Comparison of ENCODE assay signal across 21 mouse cellular contexts in genomic region chr10:18863332-18863731, GRCm38 (mm10). TPM values are rescaled to one million over a fixed set of nuclear protein-coding genes. Genes with fewer than 3 reads are reported as not detected.
DNase-seq lines count a peak whose midpoint lies in the region; ATAC-seq and TF ChIP-seq lines count a peak whose summit lies in the region.
"Had no signal": no experiment of that assay in that cellular context is flagged by ENCODE, and none has a peak within 500 bp of the region (broad histone marks: within the 10 kb centered on the region; RNA-seq: fewer than 3 reads in every experiment).

No protein-coding gene starts in this region.

- H3K4me2 ChIP-seq in stomach, postnatal 0 days (replicated peaks; ENCODE audit: low read depth): no peak overlapping the region
- H3K4me2 ChIP-seq: forebrain, embryonic 13.5 days; hindbrain, embryonic 14.5 days; kidney, embryonic 15.5 days; neural tube, embryonic 13.5 days had no signal

- 30% methylated on average over 4 of the region's 4 CpGs for WGBS in heart, embryonic 10.5 days
- 48% methylated on average over 4 of the region's 4 CpGs for WGBS in stomach, postnatal 0 days
- WGBS in forebrain, embryonic 10.5 days: 84% methylated on average over 4 of the region's 4 CpGs

- H3K9ac ChIP-seq in stomach, postnatal 0 days (ENCODE audit: low read length): no peak overlapping the region
- H3K9ac ChIP-seq: forebrain, embryonic 13.5 days; hindbrain, embryonic 14.5 days; kidney, embryonic 15.5 days; neural tube, embryonic 13.5 days had no signal

- no peak for DNase-seq in cerebellum, postnatal 4 days (ENCODE audit: low spot score in 2 of 2)
- DNase-seq in cerebellum, postnatal 14 days: peak; percentile 22 to 46
- no peak for DNase-seq in heart, embryonic 10.5 days (ENCODE audit: low spot score)
- DNase-seq in heart, postnatal 10 days: peak; percentile 67 to 69
- no peak for DNase-seq in stomach, postnatal 0 days (ENCODE audit: low spot score)
- DNase-seq in urinary bladder, postnatal 14 days (ENCODE audit: low spot score): no peak
- DNase-seq in forebrain, embryonic 10.5 days (ENCODE audit: extremely low spot score, low spot score): no peak
- DNase-seq: adrenal gland, postnatal 36 days; embryo, embryonic 11 days; layer of hippocampus, postnatal 36 days; liver; lung, adult 2 months; lung, postnatal 36 days; right cerebral cortex, postnatal 25 days had no signal

- intact Hi-C loops in heart, postnatal 10 days (cut with DNase I): no loop called here

- H3K4me1 ChIP-seq in heart, embryonic 10.5 days: peaks cover 25% of the 10 kb centered on the region
- 0 out of 2 replicates have a peak, but pooled peaks cover 2% of the 10 kb centered on the region for H3K4me1 ChIP-seq in stomach, postnatal 0 days (replicated peaks; ENCODE audit: control insufficient read depth, insufficient read depth)
- peaks cover 7% of the 10 kb centered on the region for H3K4me1 ChIP-seq in forebrain, embryonic 10.5 days
- H3K4me1 ChIP-seq: forebrain, embryonic 13.5 days; kidney, embryonic 15.5 days; neural tube, embryonic 13.5 days had no signal

- TF ChIP-seq EP300 in stomach, postnatal 0 days (optimal IDR thresholded peaks at IDR 0.05): no peak

- no peaks in the 10 kb centered on the region for H3K27me3 ChIP-seq in heart, embryonic 10.5 days (ENCODE audit: insufficient read depth, poor library complexity, severe bottlenecking)
- no peaks in the 10 kb centered on the region for H3K27me3 ChIP-seq in stomach, postnatal 0 days (ENCODE audit: control insufficient read depth, insufficient read depth, low read length)
- H3K27me3 ChIP-seq in forebrain, embryonic 10.5 days (ENCODE audit: poor library complexity, severe bottlenecking): no peaks in the 10 kb centered on the region
- H3K27me3 ChIP-seq: CH12.LX; forebrain, embryonic 13.5 days; kidney, embryonic 15.5 days; neural tube, embryonic 13.5 days had no signal

- H3K4me3 ChIP-seq in heart, embryonic 10.5 days: no peak overlapping the region
- H3K4me3 ChIP-seq in stomach, postnatal 0 days (ENCODE audit: low read depth, low read length): no peak overlapping the region
- H3K4me3 ChIP-seq in forebrain, embryonic 10.5 days: no peak overlapping the region
- H3K4me3 ChIP-seq: forebrain, embryonic 13.5 days; kidney, embryonic 15.5 days; neural tube, embryonic 13.5 days had no signal

- H3K36me3 ChIP-seq in heart, embryonic 10.5 days: no peaks in the 10 kb centered on the region
- H3K36me3 ChIP-seq in stomach, postnatal 0 days (ENCODE audit: control insufficient read depth, insufficient read depth, low read length): no peaks in the 10 kb centered on the region
- no peaks in the 10 kb centered on the region for H3K36me3 ChIP-seq in forebrain, embryonic 10.5 days (replicated peaks)
- H3K36me3 ChIP-seq: kidney, embryonic 15.5 days; neural tube, embryonic 13.5 days had no signal

- peak overlapping the region; percentile 60; the same call in 1 of the 2 replicates for H3K27ac ChIP-seq in heart, embryonic 10.5 days
- H3K27ac ChIP-seq in stomach, postnatal 0 days (replicated peaks): no peak overlapping the region
- H3K27ac ChIP-seq in forebrain, embryonic 10.5 days: no peak overlapping the region
- H3K27ac ChIP-seq: forebrain, embryonic 13.5 days; hindbrain, embryonic 14.5 days; kidney, embryonic 15.5 days; neural tube, embryonic 13.5 days had no signal

- ATAC-seq in cerebellum, adult (ENCODE audit: insufficient number of reproducible peaks, low FRiP score, low TSS enrichment): peak; percentile 93
- ATAC-seq in stomach, postnatal 0 days (ENCODE audit: low FRiP score, low TSS enrichment): no peak
- ATAC-seq: forebrain, embryonic 13.5 days; intestine, embryonic 16.5 days had no signal

- no peaks in the 10 kb centered on the region for H3K9me3 ChIP-seq in heart, embryonic 10.5 days
- H3K9me3 ChIP-seq in stomach, postnatal 0 days (ENCODE audit: control insufficient read depth, low read length): no peaks in the 10 kb centered on the region
- H3K9me3 ChIP-seq in forebrain, embryonic 10.5 days: no peaks in the 10 kb centered on the region
- H3K9me3 ChIP-seq: forebrain, embryonic 13.5 days; kidney, embryonic 15.5 days; neural tube, embryonic 13.5 days had no signal

- TF ChIP-seq CTCF in stomach, postnatal 0 days (IDR thresholded peaks at IDR 0.05; ENCODE audit: low read depth): no peak

RNA-seq across cellular contexts. Expression of gene Perp, which starts 18.5 kb away (rescaled TPM):
- 51.5 and 89.4 TPM in 2 replicates for polyA plus RNA-seq in heart, embryonic 10.5 days (2016; fragmentation: Nextera tagmentation; extraction: Ambion mirVana)
- total RNA-seq in heart, postnatal 10 days (2021): 100 to 1,000 TPM; 216 to 230 TPM
- 1,093 and 1,120 TPM in 2 replicates for polyA plus RNA-seq in stomach, postnatal 0 days (2015; fragmentation: Nextera tagmentation; extraction: Ambion mirVana)
- 12.1 and 13.2 TPM in 2 replicates for polyA plus RNA-seq in forebrain, embryonic 10.5 days (2016; fragmentation: Nextera tagmentation; extraction: Ambion mirVana)

Comparison
In these comparisons a context has a peak if more than half of its experiments do, and no peak if none do; other contexts are left out.
1. DNase-seq: peak in cerebellum, postnatal 14 days (2 of 2) and heart, postnatal 10 days (2 of 2); none in cerebellum, postnatal 4 days (0 of 2), heart, embryonic 10.5 days (single experiment), stomach, postnatal 0 days (single experiment), urinary bladder, postnatal 14 days (single experiment) and forebrain, embryonic 10.5 days (single experiment).
2. RNA of gene Perp, which starts 18.5 kb away (polyA plus RNA-seq): 1,093 to 1,120 TPM in stomach, postnatal 0 days; 51.5 to 89.4 TPM in heart, embryonic 10.5 days and 12.1 to 13.2 TPM in forebrain, embryonic 10.5 days; every median in the first group is over 10 times any median in the second.